Mouse (Mus musculus): ENCODE data around the gene Noct. TPM values are rescaled to one million over a fixed set of nuclear protein-coding genes. Genes with fewer than 3 reads are reported as not detected.

Gene Noct
- polyA plus RNA-seq, 1 experiment from 2014 or later = 12.5 TPM

Other genes starting within 250 kb of the Noct start
- gene Elf2, start 116.2 kb downstream of the Noct start, polyA plus RNA-seq (2016; fragmentation: Nextera tagmentation; extraction: Ambion mirVana) = 35.4 and 40.5 TPM in 2 replicates
- gene Mgarp, start 172.3 kb downstream of the Noct start, polyA plus RNA-seq (2016; fragmentation: Nextera tagmentation; extraction: Ambion mirVana) = 7.5 and 11.8 TPM in 2 replicates
- gene Ndufc1, start 184.5 kb downstream of the Noct start, polyA plus RNA-seq (2016; fragmentation: Nextera tagmentation; extraction: Ambion mirVana) = 675 and 776 TPM in 2 replicates
- 53.2 and 64.6 TPM in 2 replicates for gene Naa15, start 190.7 kb downstream of the Noct start, polyA plus RNA-seq (2016; fragmentation: Nextera tagmentation; extraction: Ambion mirVana)